Mouse (Mus musculus): Measurements from ENCODE around the gene Dennd4b. TPM values are rescaled to one million over a fixed set of nuclear protein-coding genes. Genes with fewer than 3 reads are reported as not detected.

Dennd4b gene
- total and polyA plus RNA-seq, 3 experiments, result 9.8 to 45.3 (median 27.8) TPM

- in situ Hi-C loops (cut with MboI; ENCODE audit: low pct_ligation_motif_present, low pct_unique_long_range_greater_than_20kb, low sequenced_read_pairs), result no loop called here
Measured at GRCm38 (mm10) chr3:90265932-90266741, 1.2 kb downstream of the Dennd4b start.

More at GRCm38 (mm10) chr3:90265932-90266741, 1.2 kb downstream of the Dennd4b start:
- H3K4me1 ChIP-seq (ENCODE audit: control insufficient read depth in 1 of 2, insufficient read depth in 2 of 2), result peaks cover 28 to 56% of the 10 kb centered on the region in 2 experiments
- dilution Hi-C loops (cut with MboI; ENCODE audit: extremely low pct_ligation_motif_present, extremely low pct_unique_long_range_greater_than_20kb, low sequenced_read_pairs), result no loop called here
- H3K4me3 ChIP-seq (replicated peaks in 1 of 3; ENCODE audit: low read depth in 2 of 3, low read length in 2 of 3, poor library complexity in 1 of 3), result peak overlapping the region; percentile 76 to 92 (median 90)
- TF ChIP-seq USF2 (conservative IDR thresholded peaks at IDR 0.05; ENCODE audit: low read depth, low read length), result no peak
- no peak for TF ChIP-seq IRF4 (IDR thresholded peaks at IDR 0.05; ENCODE audit: low read depth, low read length)
- no peak for TF ChIP-seq RCOR1 (conservative IDR thresholded peaks at IDR 0.05; ENCODE audit: low read depth, low read length)
- peak; percentile 32 for TF ChIP-seq HCFC1 (IDR thresholded peaks at IDR 0.05; ENCODE audit: low read depth, low read length)
- no peak for TF ChIP-seq UBTF (IDR thresholded peaks at IDR 0.05; ENCODE audit: low read depth, low read length)
- no peak for TF ChIP-seq CHD2 (IDR thresholded peaks at IDR 0.05; ENCODE audit: low read length)
- 0 out of 2 replicates have a peak, but pooled peaks have one; percentile 10 for TF ChIP-seq EP300 (IDR thresholded peaks at IDR 0.05; ENCODE audit: low read length)
- TF ChIP-seq TBP (conservative IDR thresholded peaks at IDR 0.05; ENCODE audit: low read depth, low read length), result peak; percentile 91
- TF ChIP-seq SIN3A (IDR thresholded peaks at IDR 0.05; ENCODE audit: low read length), result peak; percentile 89
- peak; percentile 34; the same call in 1 of the 2 replicates for TF ChIP-seq MAX (IDR thresholded peaks at IDR 0.05; ENCODE audit: low read length)
- peak; percentile 86 for TF ChIP-seq ELF1 (IDR thresholded peaks at IDR 0.05; ENCODE audit: low read depth, low read length)
- peak; percentile 22; the same call in 1 of the 2 replicates for TF ChIP-seq NRF1 (IDR thresholded peaks at IDR 0.05; ENCODE audit: low read depth, low read length)
- no peak for TF ChIP-seq ZKSCAN1 (IDR thresholded peaks at IDR 0.05; ENCODE audit: borderline replicate concordance, low read depth, low read length)
- no peak for TF ChIP-seq ETS1 (conservative IDR thresholded peaks at IDR 0.05; ENCODE audit: low read depth, low read length)
- TF ChIP-seq MEF2A (IDR thresholded peaks at IDR 0.05; ENCODE audit: borderline replicate concordance, low read depth, low read length), result 0 out of 2 replicates have a peak, but pooled peaks have one; percentile 50
- no peak for TF ChIP-seq BHLHE40 (IDR thresholded peaks at IDR 0.05; ENCODE audit: low read depth, low read length)
- no peak for TF ChIP-seq RAD21 (IDR thresholded peaks at IDR 0.05; ENCODE audit: low read depth, low read length)
- TF ChIP-seq MAFK (IDR thresholded peaks at IDR 0.05; ENCODE audit: insufficient replicate concordance, low read length), result peak; percentile 44; the same call in 1 of the 2 replicates
- TF ChIP-seq MAZ (IDR thresholded peaks at IDR 0.05; ENCODE audit: low read depth, low read length), result no peak; the same call in 1 of the 2 replicates
- peak; percentile 95 for TF ChIP-seq POLR2A (IDR thresholded peaks at IDR 0.05; ENCODE audit: low read depth, low read length)
- no peak for TF ChIP-seq JUND (conservative IDR thresholded peaks at IDR 0.05; ENCODE audit: low read depth, low read length)
- no peak for TF ChIP-seq USF1 (IDR thresholded peaks at IDR 0.05; ENCODE audit: low read depth, low read length)
- no peak for TF ChIP-seq ZNF384 (IDR thresholded peaks at IDR 0.05; ENCODE audit: low read depth, low read length)
- TF ChIP-seq TCF12 (IDR thresholded peaks at IDR 0.05; ENCODE audit: low read depth, low read length), result peak; percentile 66
- no peak for TF ChIP-seq JUN (IDR thresholded peaks at IDR 0.05; ENCODE audit: insufficient read depth, low read depth, low read length)
- peak; percentile 97 for TF ChIP-seq NELFE (IDR thresholded peaks at IDR 0.05; ENCODE audit: low read depth, low read length)
- no peak for TF ChIP-seq E2F4 (IDR thresholded peaks at IDR 0.05; ENCODE audit: insufficient replicate concordance, low read depth, low read length)
- no peak; the same call in 1 of the 2 replicates for TF ChIP-seq MXI1 (IDR thresholded peaks at IDR 0.05; ENCODE audit: low read depth, low read length)
- TF ChIP-seq KAT2A (IDR thresholded peaks at IDR 0.05; ENCODE audit: insufficient replicate concordance, low read length), result no peak
- TF ChIP-seq CHD1 (IDR thresholded peaks at IDR 0.05; ENCODE audit: low read depth, low read length), result no peak; the same call in none of the 2 replicates
- TF ChIP-seq CTCF (conservative IDR thresholded peaks at IDR 0.05 in 1 of 2, IDR thresholded peaks at IDR 0.05 in 1 of 2; ENCODE audit: low read depth in 2 of 2, low read length in 2 of 2), result no peak
- peak; percentile 25; the same call in 1 of the 2 replicates for TF ChIP-seq MYC (IDR thresholded peaks at IDR 0.05; ENCODE audit: low read depth, low read length)
- peak; percentile 93 for TF ChIP-seq ZMIZ1 (IDR thresholded peaks at IDR 0.05; ENCODE audit: low read depth, low read length)
- peak; percentile 80 for TF ChIP-seq POLR2AphosphoS2 (IDR thresholded peaks at IDR 0.05; ENCODE audit: low read depth, low read length)
- TF ChIP-seq SMC3 (IDR thresholded peaks at IDR 0.05; ENCODE audit: low read depth, low read length), result no peak
- TF ChIP-seq ZC3H11A (IDR thresholded peaks at IDR 0.05; ENCODE audit: low read depth, low read length), result no peak
- TF ChIP-seq PAX5 (IDR thresholded peaks at IDR 0.05; ENCODE audit: low read length), result no peak
- TF ChIP-seq GABPA (IDR thresholded peaks at IDR 0.05; ENCODE audit: insufficient replicate concordance, low read depth, low read length), result no peak
- H3K79me2 ChIP-seq (replicated peaks; ENCODE audit: control insufficient read depth, extremely low read depth, insufficient read depth, poor library complexity, severe bottlenecking), result peaks cover 28% of the 10 kb centered on the region
- peak; percentile 82 for DNase-seq (ENCODE audit: extremely low read depth)
- H3K9me3 ChIP-seq (replicated peaks; ENCODE audit: low read length), result no peaks in the 10 kb centered on the region
- peaks cover 57 to 69% of the 10 kb centered on the region in 2 experiments for H3K36me3 ChIP-seq (replicated peaks in 1 of 2; ENCODE audit: control insufficient read depth in 1 of 2, insufficient read depth in 1 of 2, low read length in 1 of 2)
- H3K27ac ChIP-seq (ENCODE audit: insufficient read depth, low read depth), result peak overlapping the region; percentile 98
- no peaks in the 10 kb centered on the region for H3K27me3 ChIP-seq (replicated peaks)
- peak overlapping the region; percentile 97 for H3K9ac ChIP-seq (ENCODE audit: insufficient read depth, low read depth)
- H3K4me2 ChIP-seq (ENCODE audit: insufficient read depth, low read depth, poor library complexity, severe bottlenecking), result peak overlapping the region; percentile 63

Data from CH12.LX (cell line).